Mouse (Mus musculus) testis, adult 2 months (tissue): ENCODE data around the gene Olfr630.

Experiments used
- CTCF ChIP-seq: fragments of 200-500 bp; IDR thresholded peaks from 2 replicates; pipeline ENCODE4 v1.5.1; 2012; ENCODE audit warnings: low read depth, mild to moderate bottlenecking, inconsistent platforms, low read length, moderate library complexity; ENCODE audit not compliant: control insufficient read depth, insufficient read depth, insufficient replicate concordance
- POLR2A ChIP-seq: fragments of 200-500 bp; IDR thresholded peaks from 2 replicates; pipeline ENCODE4 v1.6.1; 2012; ENCODE audit warnings: low read depth, mild to moderate bottlenecking, inconsistent platforms, low read length, moderate library complexity; ENCODE audit not compliant: control insufficient read depth

DNA sequence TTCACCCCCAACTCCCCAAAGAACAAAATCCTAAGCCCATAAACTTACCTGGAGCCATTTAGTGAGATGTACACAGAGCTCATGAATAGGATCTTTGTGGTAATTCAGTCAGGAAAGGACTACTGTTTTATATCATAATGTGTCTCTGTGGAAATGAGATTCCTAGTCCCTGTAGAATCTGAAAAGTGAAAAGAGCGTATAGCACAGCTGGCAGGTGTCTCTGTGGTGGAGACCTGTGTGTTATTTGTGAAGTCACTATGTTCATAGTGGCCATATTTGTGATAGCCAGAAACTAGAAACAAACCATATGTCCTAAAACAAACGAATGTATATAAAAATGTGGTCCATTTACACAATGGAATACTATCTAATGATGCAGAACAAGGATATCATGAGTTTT lies 14.4 kb upstream of the Olfr630 start, which contains the start of gene Olfr69:
- no peak for TF ChIP-seq POLR2A
- no peak for TF ChIP-seq CTCF
